8 mouse cellular contexts compared by ENCODE assay signal in the genomic region with DNA sequence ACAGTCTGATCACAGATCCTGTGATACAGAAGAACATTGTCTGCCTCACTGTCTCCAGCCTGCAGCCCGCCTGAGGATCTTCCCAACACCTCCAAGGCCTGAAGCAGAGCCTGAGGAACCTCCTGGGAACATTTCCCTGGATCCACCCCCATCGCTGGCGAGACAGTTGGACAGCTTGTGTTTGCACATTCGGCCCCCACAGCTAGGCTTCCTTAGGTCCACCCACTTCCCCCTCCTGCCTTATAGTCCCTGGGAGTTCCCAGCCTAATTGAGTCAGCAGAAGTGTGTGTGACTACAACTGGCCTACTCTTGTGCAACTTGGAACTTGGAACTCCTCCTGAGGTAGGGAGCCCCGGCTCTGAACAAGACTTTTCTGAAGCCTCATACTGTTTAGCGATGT. TPM values are rescaled to one million over a fixed set of nuclear protein-coding genes. Genes with fewer than 3 reads are reported as not detected.
DNase-seq lines count a peak whose midpoint lies in the region.

No protein-coding gene starts in this region.

- DNase-seq in kidney, postnatal 14 days: peak; percentile 41
- DNase-seq in kidney, adult 11 months: no peak
- peak; percentile 81 for DNase-seq in heart, adult 8-10 months (ENCODE audit: low spot score)
- peak; percentile 61 to 90 for DNase-seq in left cerebral cortex, adult 9 months (ENCODE audit: low spot score in 2 of 2)
- peak; percentile 86 for DNase-seq in right cerebral cortex, adult 2 months (ENCODE audit: low spot score in 2 of 2)
- DNase-seq in spleen, postnatal 14 days (ENCODE audit: low spot score in 2 of 2): no peak
- DNase-seq in ovary, postnatal 36 days (ENCODE audit: low spot score): no peak
- DNase-seq in ovary, adult 18-20 months (ENCODE audit: low spot score): no peak

RNA-seq across cellular contexts. Expression of a gene that starts 12.5 kb away (rescaled TPM):
- total RNA-seq in heart, adult 8-10 months (2022): 1 to 10 TPM in 1 of 4 experiments, under 1 TPM in 3; 0.69 to 1.0 (median 0.78) TPM

RNA-seq across cellular contexts. Expression of a gene that starts 26.4 kb away (rescaled TPM):
- 10 to 100 TPM; 13.7 to 19.4 (median 16.0) TPM for total RNA-seq in heart, adult 8-10 months (2022)

RNA-seq across cellular contexts. Expression of a gene that starts 31.5 kb away (rescaled TPM):
- 10 to 100 TPM; 37.5 to 41.0 (median 38.5) TPM for total RNA-seq in heart, adult 8-10 months (2022)

RNA-seq across cellular contexts. Expression of a gene that starts 32.9 kb away (rescaled TPM):
- under 1 TPM in 1 of 4 experiments, not detected in 3; 0.34 TPM for total RNA-seq in heart, adult 8-10 months (2022)

RNA-seq across cellular contexts. Expression of a gene that starts 33.6 kb away (rescaled TPM):
- total RNA-seq in heart, adult 8-10 months (2022): 100 to 1,000 TPM; 233 to 251 (median 242) TPM

Comparison
In these comparisons a context has a peak if more than half of its experiments do, and no peak if none do; other contexts are left out.
1. DNase-seq: peak in kidney, postnatal 14 days (single experiment), heart, adult 8-10 months (single experiment), left cerebral cortex, adult 9 months (2 of 2) and right cerebral cortex, adult 2 months (2 of 2); none in kidney, adult 11 months (single experiment), spleen, postnatal 14 days (0 of 2), ovary, postnatal 36 days (single experiment) and ovary, adult 18-20 months (single experiment).